Mouse (Mus musculus) neural tube, embryonic 10.5 days (tissue): Measurements from ENCODE around the gene Gtf2h5.

Source experiments
- DNase-seq: peaks from one replicate; pipeline ENCODE4 v3.0.0-alpha.2; 2017; ENCODE audit warnings: low spot score; ENCODE audit errors: extremely low spot score

Gtf2h5 gene

DNA sequence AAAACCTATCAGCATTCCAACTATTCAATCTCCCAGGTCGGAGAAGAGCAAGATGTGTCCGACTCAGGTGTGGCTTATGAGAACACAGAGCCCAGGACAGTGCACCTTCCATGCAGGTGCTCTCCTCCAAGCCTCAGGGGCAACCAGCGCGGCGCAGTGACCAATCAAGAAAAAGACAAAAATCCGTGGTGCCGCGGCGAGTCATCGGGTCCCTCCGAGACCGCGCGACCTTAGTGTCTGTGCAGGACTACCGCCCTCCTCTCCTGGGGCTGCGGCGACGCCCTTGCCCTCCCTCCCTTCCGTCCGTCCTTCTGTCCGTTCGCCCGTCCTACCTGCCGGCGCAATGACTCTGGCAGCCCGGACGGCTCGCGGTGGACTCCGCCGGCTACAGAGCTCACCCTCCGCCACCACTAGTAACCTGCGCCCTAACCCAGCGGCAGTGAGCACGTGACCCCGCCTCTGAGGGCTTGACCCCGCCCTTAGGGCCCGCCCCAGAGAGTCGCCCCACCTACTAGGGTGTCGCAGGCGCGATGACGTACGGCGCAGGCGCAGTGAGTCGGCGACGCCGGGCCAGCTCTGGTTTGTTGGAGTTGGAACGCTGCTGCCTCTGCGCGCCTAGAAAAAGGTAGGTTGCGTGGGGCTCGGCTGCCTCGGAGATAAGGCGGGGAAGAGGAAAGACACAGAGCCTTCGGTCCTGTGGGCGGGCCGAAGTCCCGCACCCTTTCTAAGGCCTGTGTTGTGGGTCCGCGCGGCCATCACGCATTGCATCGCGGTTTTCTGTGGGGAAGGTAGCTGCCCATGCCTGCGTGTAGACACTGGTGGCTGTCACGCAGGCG lies at the start of gene Gtf2h5, which contains the start of gene Serac1:
Gene Gtf2h5, plus strand, starts transcription at position 500 of the 836 bp plus-strand sequence.
Gene Serac1, minus strand, starts transcription at position 455 of the 836 bp plus-strand sequence.
- DNase-seq = peak; percentile 98

DNA sequence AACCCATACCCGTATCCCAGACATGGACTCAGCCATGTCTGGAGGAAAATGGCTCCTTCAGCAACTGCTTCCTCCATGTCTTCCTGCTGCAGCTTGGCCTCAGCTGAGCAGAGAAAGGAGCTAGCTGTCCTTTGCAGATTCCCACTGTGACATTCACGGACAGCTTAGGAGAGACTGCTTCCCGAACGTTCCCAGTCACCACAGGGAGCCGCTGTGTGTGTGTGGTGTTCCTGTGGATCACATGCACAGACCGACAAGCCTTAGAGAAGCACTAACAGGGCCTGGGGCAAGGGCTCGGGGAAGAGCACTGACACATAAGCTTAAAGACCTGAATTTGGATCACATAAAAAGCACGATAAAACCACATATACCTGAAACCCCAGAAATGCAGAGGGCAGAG lies 43.9 kb upstream of the Gtf2h5 start:
- DNase-seq = no peak

DNA sequence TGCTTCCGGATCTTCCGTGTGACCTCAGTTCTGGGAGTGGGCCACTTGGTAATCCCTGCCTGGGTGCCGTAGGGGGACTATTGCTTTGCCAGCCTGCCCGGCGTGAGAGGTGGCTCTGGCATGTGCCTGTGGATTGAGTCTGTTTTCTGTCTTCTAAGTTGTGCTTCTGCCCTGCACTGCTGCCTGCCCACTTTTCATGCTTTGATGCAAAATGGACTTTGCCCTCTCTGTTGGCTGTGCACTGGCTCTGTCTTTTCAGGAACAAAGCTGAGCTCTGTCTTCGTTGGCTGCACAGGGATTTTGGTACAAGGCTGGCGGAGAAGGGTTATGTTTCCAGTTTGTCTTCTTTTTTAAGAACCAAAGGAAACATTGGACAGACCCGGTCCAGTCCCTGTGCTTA lies 43.1 kb upstream of the Gtf2h5 start:
- DNase-seq = no peak

DNA sequence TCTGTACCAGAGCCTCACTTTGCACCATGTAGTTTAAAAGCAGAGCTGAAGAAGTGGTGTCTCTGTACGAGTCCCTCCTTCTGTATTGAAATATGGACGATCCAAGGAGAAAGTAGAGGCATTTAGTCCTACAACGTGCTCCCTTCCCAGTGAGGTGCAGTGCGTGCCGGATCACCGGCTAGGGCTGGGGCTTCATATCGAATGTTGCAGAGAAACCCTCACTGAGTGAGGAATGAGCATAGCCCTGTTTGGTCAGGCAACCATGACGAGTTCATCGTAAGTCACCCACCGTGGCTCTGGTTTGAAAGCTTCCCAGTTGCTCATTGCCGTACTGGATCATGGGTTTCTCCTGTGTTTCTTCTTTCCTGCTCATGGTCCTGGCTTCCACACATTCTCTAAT lies 42.7 kb upstream of the Gtf2h5 start:
- DNase-seq = no peak

DNA sequence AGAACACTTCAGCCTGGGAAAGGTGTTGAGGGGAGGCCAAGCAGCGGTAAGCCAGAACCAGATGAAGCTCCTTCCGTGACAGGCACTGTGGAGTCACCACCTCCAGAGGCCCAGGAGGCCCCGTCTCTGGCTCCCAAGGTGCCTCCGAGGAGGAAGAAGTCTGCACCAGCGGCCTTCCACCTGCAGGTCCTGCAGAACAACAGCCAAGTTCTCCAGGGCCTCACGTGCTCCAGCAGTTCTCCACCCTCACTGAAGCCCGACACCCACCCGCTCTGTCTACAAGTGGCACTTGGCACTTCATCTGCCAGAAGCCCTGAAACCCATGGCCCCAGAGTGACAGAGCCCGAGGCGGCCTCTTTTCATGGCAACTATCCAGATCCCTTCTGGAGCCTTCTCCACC lies 42.1 kb upstream of the Gtf2h5 start:
- DNase-seq = no peak

DNA sequence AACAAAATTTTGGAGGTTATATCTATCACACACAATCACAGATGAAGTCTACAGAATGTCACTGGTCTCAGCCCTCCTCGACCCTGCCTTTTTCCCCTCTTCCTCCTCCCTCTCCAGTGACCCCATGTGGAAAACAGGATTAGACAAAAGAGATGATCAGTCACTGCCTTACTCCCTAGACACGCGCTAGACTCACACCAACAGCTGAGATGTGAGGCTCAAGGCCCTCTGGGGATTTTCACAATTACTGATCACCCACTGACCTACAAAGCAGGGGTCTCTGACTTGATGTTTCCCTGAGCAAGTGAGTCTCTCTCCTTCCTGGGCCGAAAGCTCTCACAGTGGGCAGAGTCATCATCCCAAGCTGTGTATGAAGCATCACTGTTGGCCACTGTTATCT lies 26.8 kb upstream of the Gtf2h5 start:
- DNase-seq = no peak

DNA sequence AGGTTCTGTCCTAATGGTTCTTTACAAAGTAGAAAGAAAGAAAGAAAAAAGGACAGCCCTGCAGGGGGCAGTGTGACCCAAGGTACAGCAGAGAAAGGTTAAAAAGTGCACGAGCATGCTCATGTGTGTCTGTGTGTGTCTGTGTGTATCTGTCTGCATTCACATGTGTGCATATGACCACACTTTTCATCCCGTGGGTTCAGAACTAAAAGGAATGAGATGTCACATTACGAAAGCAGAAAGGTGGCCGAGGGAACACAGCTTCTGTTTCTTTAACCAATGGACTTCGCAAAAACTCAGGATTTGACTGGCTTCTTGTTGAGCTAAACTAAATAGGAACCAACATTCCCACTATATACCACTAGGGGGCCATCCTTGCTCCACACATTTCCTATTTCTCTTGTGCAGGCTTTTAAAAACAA lies 24.6 kb upstream of the Gtf2h5 start:
- peak; percentile 49 for DNase-seq

DNA sequence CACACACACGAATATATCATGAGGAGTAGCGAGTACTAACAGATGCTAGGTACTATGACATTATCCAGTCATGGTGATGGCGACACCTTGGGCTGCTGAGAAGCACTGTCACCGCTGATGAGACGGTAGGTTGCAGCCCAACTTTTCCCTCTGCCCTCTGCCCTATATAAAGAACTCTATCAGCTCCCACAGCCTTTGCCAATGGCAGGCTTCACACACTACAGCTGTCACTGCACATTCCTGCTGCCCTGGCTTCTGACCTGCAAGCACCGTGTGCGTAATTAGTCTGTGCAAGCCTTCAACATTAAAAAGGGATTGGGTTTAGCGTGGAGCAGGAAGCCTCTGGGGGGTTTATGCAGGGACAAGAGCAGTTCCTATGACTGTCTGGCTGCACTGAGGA lies 16.8 kb upstream of the Gtf2h5 start:
- DNase-seq = no peak

DNA sequence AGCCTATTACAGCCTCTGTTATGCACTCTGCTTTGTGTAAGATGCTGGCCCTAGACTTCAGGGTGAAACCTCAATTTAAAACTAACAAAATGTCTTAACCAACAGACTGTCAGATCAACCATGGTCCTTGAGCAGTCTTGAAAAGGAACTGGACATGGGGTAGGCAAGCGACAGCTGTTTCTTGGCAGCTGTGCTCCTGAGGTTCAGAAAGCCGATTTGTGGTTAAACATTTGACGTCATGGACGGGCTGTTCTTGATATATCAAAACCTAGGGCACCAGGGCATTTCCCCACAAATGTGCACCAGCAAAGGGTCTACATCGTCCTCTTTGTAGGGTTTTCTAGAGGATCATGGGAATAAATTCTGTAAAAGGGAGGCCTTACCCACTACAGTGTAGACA lies 16.1 kb upstream of the Gtf2h5 start:
- DNase-seq = no peak

DNA sequence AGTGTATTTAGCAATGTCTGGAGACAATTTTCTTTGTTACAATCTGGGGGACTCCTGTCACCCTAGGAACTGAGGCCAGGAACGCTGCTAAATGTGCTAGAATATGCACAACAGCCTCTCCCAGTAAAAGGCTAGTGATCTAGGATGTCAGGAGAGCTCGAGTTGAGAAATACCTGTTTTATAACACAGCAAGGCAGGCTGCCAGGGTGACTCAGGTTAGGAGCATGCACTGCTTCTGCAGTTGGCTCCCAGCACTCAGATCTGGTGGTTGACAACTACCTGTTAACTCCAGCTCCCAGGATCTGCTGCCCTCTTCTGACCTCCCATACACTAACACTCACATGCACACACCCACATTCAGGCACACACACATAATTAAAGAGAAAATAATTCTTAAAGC lies 13.6 kb upstream of the Gtf2h5 start:
- DNase-seq = no peak

DNA sequence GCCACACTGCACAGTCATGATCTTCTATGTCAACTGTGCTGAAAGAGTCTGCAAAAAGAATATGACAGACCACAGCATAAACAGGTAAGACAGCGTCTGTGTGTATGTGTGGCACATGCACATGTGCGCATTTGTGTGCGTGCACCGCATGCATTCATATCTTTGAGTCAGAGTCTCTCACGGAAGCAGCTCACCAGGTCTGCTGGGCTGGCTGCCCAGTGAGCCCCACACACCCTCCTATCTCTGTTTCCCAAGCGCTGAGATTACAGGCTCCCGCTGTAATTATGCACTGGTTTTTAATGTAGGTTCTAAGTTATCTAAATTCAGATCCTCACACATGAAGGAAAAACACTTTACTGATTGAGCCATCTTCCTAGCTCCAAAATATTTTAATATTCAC lies 12.0 kb upstream of the Gtf2h5 start:
- DNase-seq = no peak

DNA sequence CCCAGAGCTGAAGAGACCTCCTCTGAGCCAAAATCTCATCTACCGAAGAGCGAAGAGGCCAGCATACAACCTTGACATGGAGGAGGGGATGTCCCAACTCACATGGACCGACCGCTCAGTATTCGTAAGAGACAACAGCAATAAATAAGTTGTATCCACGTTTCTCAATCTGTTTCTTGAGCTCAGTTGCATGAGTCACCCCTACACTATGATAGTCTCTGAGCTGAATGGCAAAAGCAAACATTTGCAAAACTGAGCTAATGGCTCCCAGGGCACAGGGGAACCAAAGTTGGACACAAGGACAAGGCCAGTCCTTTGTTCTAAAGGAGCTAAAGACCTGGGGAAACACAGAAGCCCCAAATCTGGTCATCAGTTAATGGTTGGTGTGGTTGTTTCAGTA lies 9.7 kb upstream of the Gtf2h5 start:
- no peak for DNase-seq

DNA sequence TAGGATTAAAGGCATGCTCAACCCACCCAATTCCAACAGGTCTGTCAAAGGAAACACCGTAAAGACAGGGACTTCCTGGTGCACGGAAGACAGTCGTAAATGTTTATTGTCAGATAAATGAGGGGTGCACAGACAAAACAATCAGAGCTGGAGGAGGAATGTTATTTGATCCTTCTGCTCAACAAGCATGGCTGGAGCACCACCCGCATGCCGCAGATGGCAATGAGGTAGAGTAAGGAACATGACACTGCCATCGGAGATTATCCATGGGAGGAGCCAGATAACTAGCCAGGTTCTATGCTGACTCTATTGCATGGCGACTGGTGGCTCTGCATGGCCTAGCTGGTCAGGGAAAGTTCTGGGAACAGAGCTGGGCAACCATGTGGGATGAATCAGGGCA lies 6.2 kb upstream of the Gtf2h5 start:
- no peak for DNase-seq

DNA sequence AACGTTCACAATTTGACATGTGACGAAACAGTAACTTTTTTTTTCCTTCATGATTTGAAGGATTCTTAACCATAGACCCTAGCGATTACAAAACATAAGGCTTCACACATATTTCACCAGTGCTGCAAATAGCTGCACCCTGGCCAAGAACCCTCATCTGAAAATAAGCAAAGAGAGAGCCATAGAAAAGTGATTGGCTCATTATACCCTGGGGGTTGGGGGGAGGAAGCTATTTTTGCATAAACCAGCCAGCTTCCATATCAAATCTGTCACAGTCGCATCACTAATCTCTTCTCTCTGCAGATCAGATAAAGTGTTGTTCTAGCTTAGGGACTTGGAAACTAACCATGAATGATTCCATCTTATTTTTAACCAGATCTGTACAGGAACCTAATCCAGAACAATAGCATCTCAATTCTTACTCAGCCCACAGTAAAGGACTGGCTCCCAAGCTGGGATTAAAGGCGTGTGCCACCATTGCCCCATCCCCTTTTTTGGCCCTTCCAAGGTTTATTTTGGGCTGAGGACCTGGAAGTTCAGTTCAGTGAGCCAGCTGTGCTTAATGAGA lies 3.8 kb downstream of the Gtf2h5 start:
- DNase-seq = no peak

DNA sequence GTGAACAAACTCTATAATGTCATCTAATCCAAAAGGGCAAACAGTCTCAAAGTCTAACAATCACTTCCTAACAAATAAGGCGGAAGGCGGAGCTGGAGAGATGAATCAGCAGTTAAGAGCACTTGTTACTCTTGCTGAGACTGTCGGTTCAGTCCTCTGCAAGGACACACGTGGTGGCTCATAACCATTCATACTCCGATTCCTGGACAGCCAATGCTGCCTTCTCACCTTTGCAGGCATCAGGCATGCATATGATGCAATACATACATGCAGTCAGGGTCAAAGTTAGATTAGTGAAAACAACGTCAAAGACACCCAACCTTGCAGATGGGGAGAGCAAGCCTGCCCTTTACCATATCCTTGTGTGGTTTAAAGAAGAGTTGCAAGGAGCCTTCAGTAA lies 12.0 kb downstream of the Gtf2h5 start:
- DNase-seq = no peak

DNA sequence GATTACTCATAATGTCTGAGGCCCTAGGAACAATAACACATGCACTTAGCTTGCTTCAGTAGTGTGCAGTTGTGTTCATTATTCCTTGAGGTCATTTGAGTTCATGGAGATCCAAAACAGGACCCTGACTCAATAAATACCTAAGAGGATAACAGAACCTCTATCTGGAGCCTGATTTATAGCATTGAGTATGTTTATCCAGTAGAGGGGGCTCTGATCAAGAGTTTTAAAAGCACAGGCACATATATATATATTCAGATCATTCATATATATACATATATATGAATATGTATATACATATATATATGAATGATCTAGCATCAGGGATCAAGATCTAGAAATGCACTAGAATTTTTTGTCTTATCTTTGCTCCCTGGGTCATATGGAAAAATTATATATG lies 16.0 kb downstream of the Gtf2h5 start:
- no peak for DNase-seq

DNA sequence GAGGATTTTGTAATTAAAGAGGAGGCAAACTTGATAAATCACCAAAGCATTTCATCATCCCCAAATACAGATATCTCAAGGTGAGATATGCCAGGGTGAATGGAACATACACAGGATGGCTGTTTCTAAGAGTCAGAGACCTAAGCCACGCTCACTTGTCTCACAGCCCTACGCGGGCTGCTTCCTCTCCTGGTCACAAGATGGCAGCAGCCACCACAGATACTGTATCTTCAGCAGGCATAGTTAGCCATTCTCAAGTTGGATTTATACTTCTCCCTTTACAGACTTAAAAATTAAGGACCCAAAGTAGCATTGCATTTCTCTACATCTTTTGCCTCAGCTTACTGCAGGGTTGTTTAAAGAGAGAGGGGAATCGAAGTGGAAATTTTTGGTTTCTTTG lies 18.3 kb downstream of the Gtf2h5 start:
- peak; percentile 43 for DNase-seq

DNA sequence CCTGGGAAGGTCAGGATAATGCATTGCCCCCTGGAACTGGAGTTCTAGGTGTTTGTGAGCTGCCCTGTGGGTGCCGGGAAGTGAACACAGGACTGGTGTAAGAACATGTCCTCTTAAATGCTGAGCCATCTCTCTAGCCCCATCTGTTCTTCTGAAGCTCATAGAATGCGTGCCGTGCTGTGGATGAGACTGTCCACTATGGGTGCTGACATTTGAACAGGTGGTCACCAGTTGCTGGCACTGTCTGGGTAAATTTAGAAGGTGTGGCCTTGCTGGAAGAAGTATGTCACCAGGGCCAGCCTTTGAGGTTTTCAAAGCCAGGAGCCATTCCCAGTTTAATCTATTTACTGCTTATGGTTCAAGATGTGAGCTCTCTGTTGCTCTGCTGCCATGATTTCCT lies 22.7 kb downstream of the Gtf2h5 start:
- no peak for DNase-seq

DNA sequence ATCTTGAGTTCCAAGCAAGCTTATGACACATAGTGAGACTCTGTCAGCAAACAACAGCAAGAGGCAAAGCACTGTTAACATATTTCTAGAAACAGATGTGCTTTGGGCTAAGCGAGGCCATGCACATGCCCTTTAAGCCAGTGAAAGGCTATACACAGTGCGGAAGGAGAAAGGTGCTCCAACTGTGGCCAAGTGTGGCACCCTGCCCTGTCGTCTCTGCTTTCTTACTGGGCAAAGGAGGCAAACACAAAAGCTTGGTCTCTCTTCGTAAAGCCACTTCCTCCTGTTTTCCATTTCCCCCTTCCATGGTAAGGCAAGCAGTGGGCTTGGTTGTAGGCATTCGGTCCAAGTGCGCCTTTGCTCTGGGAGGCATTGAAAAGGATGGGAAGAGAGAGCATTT lies 24.0 kb downstream of the Gtf2h5 start:
- DNase-seq = no peak

DNA sequence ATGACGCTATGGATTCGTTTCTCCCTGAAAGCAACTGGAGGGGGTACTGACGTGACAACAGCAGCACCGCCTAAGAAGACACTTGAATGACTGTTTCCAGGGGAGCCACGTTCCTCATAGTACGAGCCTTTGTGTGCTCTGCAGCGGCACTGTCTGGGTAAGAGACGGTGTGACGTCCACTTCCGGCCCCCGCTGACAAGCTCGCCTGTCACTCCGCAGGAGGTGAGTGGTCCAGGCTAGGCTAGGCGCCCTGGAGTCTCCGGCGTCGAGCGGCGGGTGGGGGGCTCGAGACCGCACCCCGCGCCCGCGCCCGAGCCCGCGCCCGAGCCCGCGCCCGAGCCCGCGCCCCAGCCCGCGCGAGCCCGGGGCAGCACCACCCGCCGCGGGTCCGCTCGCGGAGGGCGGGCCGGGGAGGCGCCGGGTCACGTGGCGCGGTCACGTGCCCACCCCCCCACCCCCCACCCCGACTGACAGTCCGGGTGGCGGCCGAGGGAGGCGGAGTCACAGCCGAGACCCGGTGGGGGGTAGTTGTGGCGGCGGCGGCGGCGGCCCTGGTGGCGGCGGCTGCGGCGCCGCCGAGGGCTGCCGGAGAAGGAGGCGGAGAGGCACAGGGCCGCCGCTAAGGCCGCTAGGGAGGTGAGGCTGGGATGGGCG lies 26.9 kb downstream of the Gtf2h5 start, which contains the start of gene Tulp4:
Gene Tulp4, plus strand, starts transcription at position 77 of the 654 bp plus-strand sequence.
- DNase-seq = peak; percentile 93

DNA sequence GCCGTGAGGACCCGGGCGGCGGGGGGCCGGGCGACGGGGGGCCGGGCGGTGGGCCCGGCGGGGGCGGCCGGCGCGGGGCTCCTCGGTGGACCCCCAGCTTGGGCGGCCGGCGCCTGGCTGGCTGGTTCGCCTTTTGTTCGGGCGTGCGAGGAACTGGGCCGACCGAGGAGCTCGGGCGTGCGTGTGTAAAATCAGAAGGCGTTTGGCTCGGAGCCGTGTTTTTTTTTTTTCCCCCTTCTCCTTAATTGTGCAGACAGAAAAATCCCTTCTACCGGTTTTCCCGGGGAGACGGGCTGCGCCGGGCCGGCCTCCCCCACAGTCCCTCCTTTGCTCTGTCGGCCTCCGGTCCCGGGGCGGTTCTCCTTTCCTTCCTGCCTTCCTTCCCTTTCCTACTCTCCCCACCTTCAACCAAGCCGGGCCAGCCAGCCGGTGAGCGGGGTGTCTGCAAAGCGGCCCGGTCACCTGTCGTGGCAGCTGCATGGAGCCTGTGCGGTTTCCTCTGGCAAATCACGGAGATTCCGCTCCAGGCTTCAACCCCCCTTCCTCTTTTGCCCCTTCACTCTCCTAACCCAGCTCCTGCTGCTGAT lies 27.5 kb downstream of the Gtf2h5 start:
- peak; percentile 70 for DNase-seq

DNA sequence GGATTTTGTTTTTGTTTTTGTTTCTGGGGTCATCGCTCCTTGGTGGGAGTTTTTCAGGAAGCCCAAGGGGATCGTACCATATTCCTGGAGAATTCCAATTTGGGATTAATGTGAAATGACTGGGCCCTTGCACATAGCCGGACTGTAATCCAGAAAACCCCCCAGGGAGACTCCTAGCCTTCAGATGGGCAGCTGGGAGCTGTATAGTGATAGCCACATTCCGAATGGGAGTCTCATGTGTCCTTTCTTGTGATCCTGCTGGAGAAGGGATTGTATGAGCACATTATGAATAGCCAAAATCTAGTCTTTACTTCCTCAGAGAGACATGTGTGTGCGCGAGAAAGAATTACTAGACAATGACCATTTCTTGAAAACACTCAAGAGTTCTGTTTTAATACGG lies 28.6 kb downstream of the Gtf2h5 start:
- DNase-seq = no peak
